Mouse (Mus musculus) liver, adult 2 months (tissue): Measurements from ENCODE around the gene Hipk2. TPM values are rescaled to one million over a fixed set of nuclear protein-coding genes. Genes with fewer than 3 reads are reported as not detected.

Source experiments
- DNase-seq: peaks from one replicate; pipeline ENCODE4 v3.0.0-alpha.2; 2011; ENCODE audit warnings: low read depth, low spot score; ENCODE audit errors: extremely low read depth
- H3K27ac ChIP-seq: fragments of 200-500 bp; replicated peaks from 2 replicates; pipeline ENCODE4 v1.5.1; 2012; ENCODE audit warnings: low read depth, mild to moderate bottlenecking, control low read depth, inconsistent platforms, low read length; ENCODE audit not compliant: insufficient read depth
- H3K27me3 ChIP-seq: fragments of 200-500 bp; 2 replicates; pipeline ENCODE4 v1.6.1; 2012; ENCODE audit warnings: mild to moderate bottlenecking, moderate library complexity, low read length, inconsistent platforms; ENCODE audit not compliant: control insufficient read depth, insufficient read depth
- H3K36me3 ChIP-seq: fragments of 200-500 bp; 2 replicates; pipeline ENCODE4 v1.6.1; 2012; ENCODE audit warnings: low read length, inconsistent platforms; ENCODE audit not compliant: control insufficient read depth, insufficient read depth
- H3K4me1 ChIP-seq: fragments of 200-500 bp; 2 replicates; pipeline ENCODE4 v1.6.1; 2011; ENCODE audit warnings: low read length; ENCODE audit not compliant: control insufficient read depth, insufficient read depth
- H3K4me3 ChIP-seq: fragments of 200-500 bp; 2 replicates; pipeline ENCODE4 v1.5.1; 2011; ENCODE audit warnings: low read depth, mild to moderate bottlenecking, control low read depth, low read length, moderate library complexity; ENCODE audit not compliant: insufficient read depth
- H3K79me2 ChIP-seq: fragments of 200-500 bp; 2 replicates; pipeline ENCODE4 v1.6.1; 2012; ENCODE audit warnings: inconsistent platforms, mild to moderate bottlenecking, low read length, moderate library complexity; ENCODE audit not compliant: control insufficient read depth, insufficient read depth
- H3K9ac ChIP-seq: fragments of 200-500 bp; 2 replicates; pipeline ENCODE4 v1.6.1; 2012; ENCODE audit warnings: low read depth, mild to moderate bottlenecking, control low read depth, inconsistent platforms, low read length
- CTCF ChIP-seq: fragments of 200-500 bp; IDR thresholded peaks from 2 replicates; pipeline ENCODE4 v1.5.1; 2011; ENCODE audit warnings: low read depth, low read length, control low read depth
- POLR2A ChIP-seq: fragments of 200-500 bp; IDR thresholded peaks from 2 replicates; pipeline ENCODE4 v1.6.1; 2011; ENCODE audit warnings: low read length, control low read depth; ENCODE audit not compliant: insufficient read depth; ENCODE audit errors: extremely low read depth
- WGBS: fragments of 180-500 bp; shearing (Covaris S2); methylation state at CpG from one replicate; pipeline ENCODE4 v1.1.7; 2018; 5-methylcytosine and 5-hydroxymethylcytosine counted together
- polyA plus RNA-seq: library from polyadenylated mRNA; depleted of rRNA; stranded (reverse); fragments of >200 nt; gene quantifications from 2 replicates; pipeline ENCODE4 v1.2.3, GENCODE M21; 2012
- total RNA-seq: library from RNA; depleted of rRNA; stranded (reverse); fragments of >200 nt; gene quantifications from 2 replicates; pipeline ENCODE4 v1.2.3, GENCODE M21; 2014

The Hipk2 gene
- total and polyA plus RNA-seq, 2 experiments: 8.5 to 22.2 TPM

GRCm38 (mm10) chr6:38757597-38757996, 118.4 kb downstream of the Hipk2 start:
- Histone ChIP-seq H3K27ac (no peak overlapping the region), H3K79me2 (peaks cover 7% of the 10 kb centered on the region; the same call in 1 of the 2 replicates), H3K4me3 (no peak overlapping the region), H3K27me3 (no peaks in the 10 kb centered on the region), H3K4me1 (peaks cover 23% of the 10 kb centered on the region), H3K9ac (no peak overlapping the region), H3K36me3 (no peaks in the 10 kb centered on the region)
- TF ChIP-seq POLR2A (no peak), CTCF (no peak)
- WGBS: 62% methylated on average over 2 of the region's 2 CpGs
- no peak for DNase-seq

GRCm38 (mm10) chr6:38756968-38757367, 119.0 kb downstream of the Hipk2 start:
- Histone ChIP-seq H3K4me1 (peaks cover 23% of the 10 kb centered on the region), H3K27me3 (no peaks in the 10 kb centered on the region), H3K79me2 (peaks cover 13% of the 10 kb centered on the region; the same call in 1 of the 2 replicates), H3K36me3 (no peaks in the 10 kb centered on the region), H3K27ac (no peak overlapping the region), H3K9ac (no peak overlapping the region), H3K4me3 (no peak overlapping the region)
- DNase-seq: no peak
- 74% methylated on average over 4 of the region's 4 CpGs for WGBS
- TF ChIP-seq CTCF: no peak

DNA sequence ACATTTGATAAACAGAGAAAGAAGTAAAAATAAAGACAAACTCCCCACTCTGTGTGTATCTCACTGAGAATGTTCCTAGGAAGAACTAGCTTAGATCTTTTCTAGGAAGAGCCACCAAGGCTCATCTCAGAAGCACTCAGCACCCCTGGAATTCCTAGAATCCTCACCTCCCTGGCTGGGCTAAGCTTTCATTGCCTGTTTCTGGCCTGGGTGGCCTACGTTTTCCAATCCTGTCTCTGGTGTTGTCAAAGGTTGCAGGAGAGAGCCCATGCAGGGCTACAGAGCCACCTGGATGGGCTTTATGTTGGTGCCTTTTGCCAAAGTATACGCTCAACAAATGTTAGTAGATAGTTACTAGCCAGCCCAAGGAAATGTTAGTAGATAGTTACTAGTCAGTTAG, 120.0 kb downstream of the Hipk2 start:
- Histone ChIP-seq H3K27me3 (no peaks in the 10 kb centered on the region), H3K4me3 (no peak overlapping the region), H3K4me1 (peaks cover 21% of the 10 kb centered on the region), H3K27ac (no peak overlapping the region), H3K9ac (no peak overlapping the region), H3K36me3 (no peaks in the 10 kb centered on the region), H3K79me2 (peaks cover 13% of the 10 kb centered on the region; the same call in 1 of the 2 replicates)
- DNase-seq: no peak
- TF ChIP-seq CTCF (no peak), POLR2A (no peak)
- 71% methylated on average over 2 of the region's 2 CpGs for WGBS

- Histone ChIP-seq H3K9ac (no peak overlapping the region), H3K27ac (peak overlapping the region; percentile 39; the same call in 1 of the 2 replicates), H3K4me3 (no peak overlapping the region), H3K36me3 (no peaks in the 10 kb centered on the region), H3K79me2 (peaks cover 11% of the 10 kb centered on the region; the same call in 1 of the 2 replicates), H3K4me1 (peaks cover 21% of the 10 kb centered on the region), H3K27me3 (no peaks in the 10 kb centered on the region)
- peak; percentile 75 for DNase-seq
- WGBS: 54% methylated on average over 2 of the region's 2 CpGs
- no peak for TF ChIP-seq POLR2A
- TF ChIP-seq CTCF: no peak
These were observed 120.8 kb downstream of the Hipk2 start for GRCm38 (mm10) chr6:38755188-38755587.

GRCm38 (mm10) chr6:38753729-38754128, 122.2 kb downstream of the Hipk2 start:
- Histone ChIP-seq H3K4me3 (no peak overlapping the region), H3K27me3 (no peaks in the 10 kb centered on the region), H3K79me2 (peaks cover 12% of the 10 kb centered on the region; the same call in 1 of the 2 replicates), H3K27ac (peak overlapping the region; percentile 75), H3K36me3 (no peaks in the 10 kb centered on the region), H3K9ac (no peak overlapping the region), H3K4me1 (peaks cover 21% of the 10 kb centered on the region)
- WGBS: 8% methylated on average over 2 of the region's 2 CpGs
- TF ChIP-seq POLR2A: no peak
- no peak for TF ChIP-seq CTCF
- peak; percentile 95 for DNase-seq

DNA sequence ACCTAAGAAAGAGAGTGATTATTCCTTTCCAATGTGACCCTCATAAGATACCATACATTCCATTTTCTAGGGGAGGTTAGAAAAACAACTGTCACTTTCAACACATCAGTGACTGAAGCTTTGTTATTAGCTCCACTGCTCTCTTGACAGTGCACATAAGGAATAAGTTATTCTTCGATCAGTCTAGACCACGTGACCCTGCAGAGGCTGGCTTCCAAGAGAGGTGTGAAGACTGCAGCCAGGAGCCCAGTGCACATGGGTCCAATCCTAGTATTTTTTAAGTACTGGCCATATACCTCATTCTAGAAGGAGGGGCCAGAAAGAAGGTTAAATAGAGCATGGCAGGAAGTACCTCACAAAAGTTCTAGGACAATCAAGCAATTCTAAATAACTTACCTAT, 122.9 kb downstream of the Hipk2 start:
- Histone ChIP-seq H3K27me3 (no peaks in the 10 kb centered on the region), H3K79me2 (peaks cover 12% of the 10 kb centered on the region; the same call in 1 of the 2 replicates), H3K36me3 (no peaks in the 10 kb centered on the region), H3K4me1 (peaks cover 21% of the 10 kb centered on the region), H3K9ac (no peak overlapping the region), H3K4me3 (no peak overlapping the region), H3K27ac (no peak overlapping the region)
- peak; percentile 72 for DNase-seq
- WGBS: 22% methylated on average over 2 of the region's 2 CpGs
- TF ChIP-seq CTCF (no peak), POLR2A (no peak)
